Mouse (Mus musculus) retina, postnatal 1 day (tissue): ENCODE data around the gene Itga1.

Experiments used
- DNase-seq: peaks from one replicate; pipeline ENCODE4 v3.0.0-alpha.2; 2012

The Itga1 gene

DNA sequence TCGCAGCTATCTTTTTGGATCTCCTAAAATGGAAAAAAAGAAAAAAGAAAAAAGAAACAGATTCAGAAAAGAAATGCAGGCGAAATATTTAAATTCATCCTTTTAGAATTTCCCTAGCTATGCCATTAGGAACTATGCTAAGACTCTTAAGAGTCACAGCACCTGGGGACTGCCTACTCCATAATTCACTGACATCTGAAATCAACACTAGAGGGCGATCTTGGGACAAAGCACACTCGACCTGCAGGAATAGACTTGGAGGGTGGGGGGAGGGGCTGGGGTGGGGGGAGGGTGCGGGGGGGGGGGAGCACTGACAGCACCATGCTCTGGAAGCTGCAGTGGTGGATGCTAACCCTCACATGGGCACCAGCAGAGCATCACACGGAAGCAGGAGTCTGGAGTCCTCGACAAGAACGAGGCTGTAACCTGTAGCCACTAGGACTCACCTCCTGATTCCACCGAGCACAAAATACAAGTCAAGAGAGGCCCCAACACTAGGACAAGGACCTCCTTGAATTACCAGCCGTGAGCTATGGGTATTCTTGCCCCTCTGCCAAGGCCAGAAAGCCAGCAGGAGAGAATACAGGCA is 120.8 kb downstream of the Itga1 start:
- DNase-seq: peak; percentile 64

DNA sequence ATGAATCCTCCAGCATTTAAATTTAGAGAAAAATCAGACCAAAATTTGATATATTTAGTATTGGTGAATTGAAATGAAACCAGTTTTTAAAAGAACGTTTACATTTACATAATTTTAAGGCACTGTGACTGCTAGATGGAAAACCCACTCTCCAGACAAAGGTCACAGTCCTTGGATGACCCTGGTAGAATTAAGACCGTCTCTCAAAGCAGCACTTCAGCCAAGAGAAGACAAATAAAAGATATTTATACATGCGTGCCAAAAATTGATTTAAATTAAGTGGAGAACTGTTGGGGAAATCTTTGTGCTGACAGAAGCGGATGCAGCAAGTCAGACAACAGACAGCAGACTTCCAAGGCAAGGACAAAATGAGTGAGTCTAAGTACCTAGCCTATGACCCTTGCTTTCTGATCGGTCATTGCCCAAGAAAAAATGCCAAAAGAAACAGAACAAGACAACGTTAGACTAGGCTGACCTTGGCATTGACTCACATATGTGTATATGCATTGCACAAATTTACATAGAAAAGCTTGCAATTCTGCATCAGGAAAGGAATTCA is 127.2 kb downstream of the Itga1 start:
- no peak for DNase-seq

- no peak for DNase-seq
Measured at GRCm38 (mm10) chr13:114971905-114972304, 129.9 kb downstream of the Itga1 start.

DNA sequence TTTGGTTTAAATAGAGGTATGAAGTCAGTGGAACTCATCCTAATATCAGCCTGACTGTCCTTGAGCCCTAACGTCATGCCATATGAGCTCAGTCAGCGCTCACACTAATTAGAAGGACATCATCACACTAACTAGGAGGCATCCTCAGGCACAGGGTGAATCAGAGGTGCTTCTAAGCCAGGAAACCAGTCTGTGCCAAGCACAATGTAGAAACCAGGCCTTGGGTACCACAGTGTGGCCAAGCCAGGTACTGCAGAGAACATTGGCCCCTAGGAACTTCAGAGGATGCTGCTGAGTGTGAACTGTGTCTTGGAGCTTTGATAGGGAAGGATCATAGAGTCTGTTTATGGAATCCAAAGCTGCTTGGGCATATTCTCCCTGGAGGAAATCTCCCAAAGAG is 137.5 kb downstream of the Itga1 start:
- peak; percentile 87 for DNase-seq

DNA sequence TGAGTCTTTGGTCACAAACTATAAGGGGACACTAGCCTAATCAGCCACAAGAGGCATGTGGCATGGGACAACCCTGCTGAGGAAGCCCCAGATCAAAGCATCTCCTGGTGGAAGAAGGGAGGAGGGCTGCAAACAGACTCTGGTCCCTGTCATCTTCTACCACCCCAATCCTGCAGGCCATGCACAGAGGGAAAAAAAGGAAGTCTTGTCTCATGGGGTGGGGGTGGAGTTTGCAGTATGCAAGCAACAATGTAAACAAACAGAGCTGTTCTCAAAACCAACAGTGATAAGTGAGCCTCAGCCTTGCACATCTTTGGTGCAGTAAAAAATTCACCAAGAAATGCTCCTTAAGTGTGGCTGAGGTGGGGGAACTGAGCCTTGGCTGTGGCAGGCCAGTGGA is 147.2 kb downstream of the Itga1 start:
- no peak for DNase-seq

DNA sequence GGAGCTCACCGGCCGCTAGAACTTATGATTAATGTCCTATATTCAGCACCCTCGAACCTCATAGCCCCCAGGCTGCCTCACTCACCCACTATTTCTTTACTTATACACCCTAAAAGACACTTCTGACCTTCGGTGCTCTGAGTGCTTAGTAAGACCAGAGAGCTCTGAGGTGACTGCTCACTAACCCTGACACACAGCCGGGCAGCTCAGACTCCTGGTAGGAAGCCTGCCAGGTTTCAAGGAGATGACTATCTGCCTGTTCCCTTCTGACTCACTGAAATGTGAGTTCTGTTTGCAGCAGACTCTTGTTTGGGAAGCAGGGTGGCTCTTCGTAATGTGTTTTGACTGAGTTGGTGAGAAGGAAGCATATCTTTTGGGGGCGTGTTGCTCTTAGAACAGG is 168.2 kb downstream of the Itga1 start:
- DNase-seq: no peak

DNA sequence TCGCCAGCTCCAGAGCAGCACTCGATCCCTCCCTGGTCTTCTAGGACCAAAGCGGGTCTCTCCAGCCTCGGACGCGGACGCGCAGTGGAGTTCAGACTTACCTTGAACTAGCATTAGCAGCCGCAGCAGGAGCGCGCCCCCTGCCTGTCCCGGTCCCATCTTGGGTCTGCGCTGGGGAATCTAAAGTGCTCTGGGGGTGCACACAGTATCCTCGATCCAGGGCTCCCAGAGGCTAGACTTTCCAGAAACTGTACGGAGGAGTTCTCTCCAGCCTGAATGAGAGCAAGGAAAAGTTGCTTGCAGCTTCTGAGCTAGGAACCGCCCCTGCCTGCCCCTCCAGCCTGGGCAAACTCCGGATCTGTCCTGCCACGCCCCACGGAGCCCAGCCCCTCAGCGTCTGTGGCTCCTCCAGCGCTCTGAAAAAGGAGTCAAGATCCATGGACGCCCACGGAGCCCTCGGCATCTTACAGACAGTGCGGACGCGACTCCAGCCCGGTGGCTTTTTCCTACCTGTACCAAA is 169.9 kb downstream of the Itga1 start, which contains the start of gene Itga2:
Gene Itga2 (minus strand): TSS at position 326 of the 520 bp plus-strand sequence.
- peak; percentile 65 for DNase-seq

DNA sequence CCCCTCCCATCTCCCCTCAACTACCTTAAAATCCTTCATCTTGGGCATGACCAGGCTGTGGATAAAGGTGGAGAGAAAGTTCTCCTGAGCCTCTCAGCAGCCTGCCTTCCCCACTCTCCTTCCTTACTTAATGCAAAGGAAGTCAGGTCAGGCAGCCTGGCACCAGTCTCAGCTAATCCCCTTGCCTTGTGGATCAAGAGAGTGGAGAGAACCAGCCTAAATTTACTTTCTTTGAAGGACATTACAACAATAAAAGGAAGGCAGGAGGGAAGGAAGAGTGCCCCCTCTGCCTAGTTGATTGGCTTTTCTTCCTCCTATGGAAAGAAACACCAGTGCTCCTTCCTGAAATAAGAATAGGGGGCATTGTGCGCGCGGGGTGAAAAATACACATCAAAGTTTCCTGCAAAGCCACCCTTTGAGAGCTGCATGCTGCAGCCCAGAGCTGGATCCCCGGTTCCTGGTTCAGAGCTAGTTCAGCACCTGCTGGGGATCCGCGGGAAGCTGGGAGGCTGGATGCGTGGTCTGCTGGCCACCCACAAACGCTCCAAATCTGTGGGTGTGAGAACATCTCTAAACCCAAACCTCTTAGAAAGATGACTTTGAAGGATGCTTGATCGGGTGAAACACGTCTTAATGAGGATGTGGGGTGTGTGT is 170.6 kb downstream of the Itga1 start:
- DNase-seq: peak; percentile 44

- no peak for DNase-seq
Measured at GRCm38 (mm10) chr13:114924785-114925184, 177.0 kb downstream of the Itga1 start.

- peak; percentile 37 for DNase-seq
Measured at GRCm38 (mm10) chr13:114923331-114923730, 178.4 kb downstream of the Itga1 start.

DNA sequence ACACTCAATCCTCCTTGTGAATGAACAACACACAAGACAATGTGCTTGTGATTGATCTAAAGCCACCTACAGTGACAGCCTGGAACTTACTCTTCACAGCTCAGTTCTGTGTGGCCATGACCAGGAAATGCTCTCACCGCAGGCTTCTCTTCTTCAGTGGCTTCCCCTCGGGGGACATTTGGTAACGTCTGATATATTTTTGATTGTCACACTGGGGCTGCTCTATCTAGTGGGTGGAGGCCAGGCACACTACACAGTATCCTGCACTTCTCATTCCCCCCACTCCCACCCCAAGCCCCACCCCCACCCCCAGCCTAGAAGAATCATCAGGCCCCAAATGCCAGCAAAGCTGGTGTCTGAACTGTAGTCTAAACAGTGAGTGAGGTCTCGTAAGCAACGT is 186.0 kb downstream of the Itga1 start:
- no peak for DNase-seq

DNA sequence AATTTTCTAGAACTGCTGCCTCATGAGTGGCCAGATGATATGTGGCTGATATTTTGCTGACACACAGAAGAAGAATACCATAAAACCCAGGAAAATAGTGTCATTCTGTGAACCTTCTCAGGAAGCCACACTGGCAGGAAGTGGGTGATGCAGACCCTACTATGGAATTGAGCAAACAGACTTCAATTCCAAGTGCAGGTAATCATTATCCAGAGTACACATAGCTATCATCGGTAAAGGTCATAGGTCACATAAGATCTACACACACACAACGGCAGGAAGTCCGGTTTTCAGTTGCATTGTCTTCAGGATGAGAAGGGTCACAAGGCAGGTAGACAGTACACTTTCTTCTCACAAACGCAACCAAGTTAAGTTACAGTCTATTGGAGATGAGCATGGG is 186.8 kb downstream of the Itga1 start:
- DNase-seq: no peak

DNA sequence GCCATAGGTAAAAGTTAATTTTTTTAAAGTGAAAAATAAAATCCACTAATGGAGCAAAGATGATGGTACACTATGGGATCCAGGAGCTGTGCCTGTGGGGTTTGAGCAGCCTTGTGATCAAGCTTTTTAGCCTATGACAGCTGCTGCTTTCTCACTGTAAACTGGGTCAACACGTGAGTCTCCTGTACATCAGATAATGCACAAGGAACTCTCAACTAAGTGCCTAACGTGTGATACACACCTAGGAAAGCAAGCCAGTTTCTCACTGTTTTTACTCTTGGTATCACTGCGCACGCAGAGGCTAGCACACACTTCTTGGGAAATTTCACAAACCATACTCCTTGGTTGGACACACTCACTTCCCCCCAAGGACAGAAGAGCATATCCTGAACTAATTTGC is 187.2 kb downstream of the Itga1 start:
- peak; percentile 28 for DNase-seq

GRCm38 (mm10) chr13:114910629-114911028 is 191.1 kb downstream of the Itga1 start:
- DNase-seq: no peak

- DNase-seq: no peak
Measured at GRCm38 (mm10) chr13:114909514-114909913, 192.2 kb downstream of the Itga1 start.

- no peak for DNase-seq
Measured at GRCm38 (mm10) chr13:114907876-114908275, 193.9 kb downstream of the Itga1 start.
